Mouse (Mus musculus) embryonic fibroblast, embryonic 13.5 days (primary cell): Measurements from ENCODE around the gene Ppard. TPM values are rescaled to one million over a fixed set of nuclear protein-coding genes. Genes with fewer than 3 reads are reported as not detected.

Experiments used
- H3K27ac ChIP-seq: 2 replicates; pipeline ENCODE4 v1.5.1; 2012; ENCODE audit warnings: low read length, control low read depth, inconsistent platforms; ENCODE audit not compliant: insufficient read depth
- H3K4me1 ChIP-seq: 2 replicates; pipeline ENCODE4 v1.6.1; 2011; ENCODE audit warnings: low read length; ENCODE audit not compliant: control insufficient read depth, insufficient read depth
- H3K4me3 ChIP-seq: 2 replicates; pipeline ENCODE4 v1.5.1; 2011; ENCODE audit warnings: mild to moderate bottlenecking, control low read depth, low read length; ENCODE audit not compliant: insufficient read depth
- CTCF ChIP-seq: IDR thresholded peaks from 2 replicates; pipeline ENCODE4 v1.5.1; 2011; ENCODE audit warnings: mild to moderate bottlenecking, control low read depth, low read length, moderate library complexity, borderline replicate concordance; ENCODE audit not compliant: insufficient read depth
- POLR2A ChIP-seq: IDR thresholded peaks from 2 replicates; pipeline ENCODE4 v1.6.1; 2011; ENCODE audit warnings: low read depth, mild to moderate bottlenecking, control low read depth, low read length, moderate library complexity
- polyA plus RNA-seq: library from polyadenylated mRNA; stranded (reverse); fragments of >200 nt; gene quantifications from 2 replicates; pipeline ENCODE4 v1.2.4, GENCODE M21; 2011; ENCODE audit warnings: low read depth; ENCODE audit not compliant: missing spikeins, insufficient read length

Gene Ppard
- polyA plus RNA-seq, 1 experiment: 31.6 TPM

GRCm38 (mm10) chr17:28332915-28333546, 100.5 kb downstream of the Ppard start:
- Histone ChIP-seq H3K27ac (no peak overlapping the region), H3K4me1 (no peaks in the 10 kb centered on the region), H3K4me3 (no peak overlapping the region)
- TF ChIP-seq CTCF (no peak), POLR2A (no peak)

- no peak overlapping the region for H3K4me3 ChIP-seq
- H3K27ac ChIP-seq: no peak overlapping the region
- TF ChIP-seq POLR2A (no peak), CTCF (no peak)
Observed at GRCm38 (mm10) chr17:28335267-28335666, 102.8 kb downstream of the Ppard start.

DNA sequence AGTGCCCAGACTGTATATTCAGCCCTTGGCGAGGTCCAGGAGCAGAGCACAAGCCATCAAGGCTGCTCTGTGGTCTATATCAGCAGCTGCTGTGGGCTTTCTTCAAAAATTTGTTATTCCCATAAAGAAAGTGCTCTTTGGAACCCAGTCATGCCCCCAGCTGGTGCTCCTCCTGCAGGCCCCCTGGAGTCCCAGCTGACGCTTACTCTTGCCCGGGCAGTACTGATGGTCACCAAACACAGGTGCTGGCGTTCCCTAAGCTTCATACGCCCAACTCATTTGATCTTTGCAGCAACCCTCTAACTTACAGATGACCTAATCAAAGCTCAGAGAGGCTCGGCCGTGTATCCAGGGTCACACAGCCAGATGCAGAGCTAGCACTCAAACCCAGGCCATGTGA, 105.0 kb downstream of the Ppard start:
- Histone ChIP-seq H3K4me1 (peaks cover 4% of the 10 kb centered on the region; the same call in 1 of the 2 replicates), H3K27ac (no peak overlapping the region), H3K4me3 (no peak overlapping the region)
- TF ChIP-seq POLR2A (no peak), CTCF (no peak)

More at GRCm38 (mm10) chr17:28335267-28335666, 102.8 kb downstream of the Ppard start:
- no peaks in the 10 kb centered on the region for H3K4me1 ChIP-seq

DNA sequence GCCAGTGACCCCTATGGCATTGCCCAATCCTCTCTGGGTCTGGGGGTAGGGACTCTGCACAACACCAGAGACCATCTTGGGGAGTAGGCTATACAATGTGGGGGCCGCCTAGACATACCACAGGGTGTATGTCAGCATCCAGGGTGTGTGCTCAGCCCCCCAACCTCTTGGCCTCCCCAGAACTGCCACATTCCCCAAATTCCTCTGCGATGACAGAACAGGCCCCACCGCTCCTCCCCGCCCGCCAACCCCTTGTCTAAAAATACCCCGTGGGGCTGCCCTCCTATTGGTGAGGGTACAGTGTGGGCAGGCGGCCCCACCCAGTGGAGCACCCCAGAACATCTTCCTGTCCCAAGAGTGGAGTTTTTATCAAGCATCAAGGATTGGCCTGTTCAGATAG, 108.1 kb downstream of the Ppard start:
- no peak overlapping the region for H3K4me3 ChIP-seq
- no peak for TF ChIP-seq POLR2A
- no peak for TF ChIP-seq CTCF
- peak overlapping the region; percentile 91 for H3K27ac ChIP-seq
- H3K4me1 ChIP-seq: peaks cover 16% of the 10 kb centered on the region

DNA sequence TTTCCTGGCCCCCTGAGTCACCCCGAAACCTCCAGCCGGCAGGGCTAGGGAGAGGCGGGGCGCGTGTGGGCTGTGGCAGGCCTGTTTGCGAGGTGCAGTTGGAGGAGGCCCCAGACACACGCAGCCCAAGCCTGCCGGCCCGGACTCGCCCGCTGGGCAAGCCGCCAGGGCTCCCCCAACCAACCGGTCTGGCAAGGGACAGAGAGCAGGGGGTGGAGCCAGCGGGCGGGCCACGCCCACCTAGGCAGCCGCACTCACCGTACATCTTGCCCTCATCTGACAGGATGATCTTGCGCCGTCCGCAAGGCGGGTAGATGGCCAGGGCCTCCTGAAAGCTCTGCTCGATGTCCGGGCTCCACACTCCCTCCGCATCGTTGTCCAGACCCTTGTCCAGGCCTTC, 108.6 kb downstream of the Ppard start:
- peaks cover 16% of the 10 kb centered on the region for H3K4me1 ChIP-seq
- H3K27ac ChIP-seq: peak overlapping the region; percentile 91
- no peak overlapping the region for H3K4me3 ChIP-seq
- TF ChIP-seq CTCF: no peak
- TF ChIP-seq POLR2A: peak; percentile 70

- no peak for TF ChIP-seq CTCF
- peak; percentile 56 for TF ChIP-seq POLR2A
- Histone ChIP-seq H3K4me1 (peaks cover 32% of the 10 kb centered on the region), H3K4me3 (no peak overlapping the region), H3K27ac (peak overlapping the region; percentile 96)
Observed at GRCm38 (mm10) chr17:28344050-28344607, 111.6 kb downstream of the Ppard start.

DNA sequence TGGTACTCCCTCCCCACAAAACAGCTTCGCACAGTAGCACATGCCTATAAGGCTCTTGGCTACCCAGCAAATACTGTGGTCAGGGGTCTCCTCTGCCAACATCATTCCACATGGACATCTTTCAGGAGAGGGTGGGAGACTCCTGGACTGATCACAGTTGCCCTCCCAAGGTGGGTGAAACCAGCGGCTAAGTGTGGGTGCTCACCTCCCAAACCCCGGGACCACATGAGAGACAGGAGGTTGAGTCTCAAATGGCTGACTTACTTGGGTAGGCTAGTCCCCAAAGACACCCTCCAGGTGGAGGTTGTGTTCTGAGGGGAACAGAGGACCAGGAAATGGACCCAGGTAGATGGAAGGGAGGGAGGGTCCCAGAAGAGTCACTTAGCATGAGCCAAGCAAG, 112.2 kb downstream of the Ppard start:
- Histone ChIP-seq H3K27ac (peak overlapping the region; percentile 96), H3K4me1 (peaks cover 32% of the 10 kb centered on the region), H3K4me3 (no peak overlapping the region)
- TF ChIP-seq POLR2A: no peak; the same call in 1 of the 2 replicates
- TF ChIP-seq CTCF: no peak

- Histone ChIP-seq H3K4me1 (peaks cover 32% of the 10 kb centered on the region), H3K4me3 (no peak overlapping the region), H3K27ac (peak overlapping the region; percentile 96)
- no peak for TF ChIP-seq CTCF
- peak; percentile 53 for TF ChIP-seq POLR2A
Observed at GRCm38 (mm10) chr17:28345271-28345721, 112.8 kb downstream of the Ppard start.

- TF ChIP-seq CTCF (no peak), POLR2A (peak; percentile 33; the same call in 1 of the 2 replicates)
- peaks cover 32% of the 10 kb centered on the region for H3K4me1 ChIP-seq
- no peak overlapping the region for H3K4me3 ChIP-seq
- peak overlapping the region; percentile 96 for H3K27ac ChIP-seq
Observed at GRCm38 (mm10) chr17:28345882-28346281, 113.4 kb downstream of the Ppard start.

- H3K27ac ChIP-seq: no peak overlapping the region; the same call in 1 of the 2 replicates
- H3K4me3 ChIP-seq: no peak overlapping the region
- TF ChIP-seq CTCF (no peak), POLR2A (no peak)
- H3K4me1 ChIP-seq: peaks cover 27% of the 10 kb centered on the region
Observed at GRCm38 (mm10) chr17:28347327-28347726, 114.8 kb downstream of the Ppard start.
